Mouse (Mus musculus): ENCODE data around the gene Zkscan3. TPM values are rescaled to one million over a fixed set of nuclear protein-coding genes. Genes with fewer than 3 reads are reported as not detected.

The Zkscan3 gene
- polyA plus RNA-seq, 1 experiment: 60.7 TPM

DNA sequence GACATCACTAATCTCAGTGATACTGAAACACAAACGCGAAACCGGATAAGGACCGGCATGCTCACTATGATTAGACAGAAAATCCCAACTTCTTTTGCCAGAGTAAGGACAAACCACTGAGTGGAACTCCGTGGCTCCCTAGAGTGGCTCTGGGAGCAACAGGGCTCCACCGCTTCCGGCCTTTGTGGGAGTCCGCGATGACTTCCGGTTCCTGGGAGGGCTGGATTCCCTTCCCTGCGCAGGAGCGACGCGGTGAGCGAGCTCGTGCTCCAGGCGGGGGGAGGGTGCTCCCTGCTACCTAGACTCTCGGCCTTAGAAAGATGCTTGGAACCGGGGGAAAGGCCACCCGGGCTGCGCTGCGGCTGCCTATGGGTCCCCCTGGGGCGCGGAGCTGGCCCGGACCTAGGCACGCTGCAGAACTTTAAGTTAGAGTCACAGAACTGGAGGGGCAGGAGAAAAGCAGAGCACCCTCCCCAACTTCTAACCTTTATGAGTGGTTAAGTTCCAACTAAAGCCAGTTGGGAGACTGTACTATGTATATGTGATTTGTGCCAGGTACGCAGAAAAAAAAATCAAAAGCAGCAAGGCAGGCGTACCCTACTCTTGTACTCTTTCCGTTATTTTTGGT, 39.8 kb downstream of the Zkscan3 start, which contains the start of gene Zscan12:
Zscan12 (plus strand) TSS at position 200 of the 628 bp plus-strand sequence.
- Histone ChIP-seq H3K4me1 (ENCODE audit: control insufficient read depth, insufficient read depth, low read length) (no peaks in the 10 kb centered on the region), H3K27ac (ENCODE audit: insufficient read depth, low read length) (0 out of 2 replicates have a peak within 1 kb of the TSS, but pooled peaks have one; percentile 28), H3K4me3 (ENCODE audit: insufficient read depth, low read length) (peak within 1 kb of the TSS; percentile 91)
- peak; percentile 92 for TF ChIP-seq POLR2A (IDR thresholded peaks at IDR 0.05; ENCODE audit: low read depth, low read length)
- no peak for TF ChIP-seq CTCF (IDR thresholded peaks at IDR 0.05; ENCODE audit: borderline replicate concordance, insufficient read depth, low read length)

DNA sequence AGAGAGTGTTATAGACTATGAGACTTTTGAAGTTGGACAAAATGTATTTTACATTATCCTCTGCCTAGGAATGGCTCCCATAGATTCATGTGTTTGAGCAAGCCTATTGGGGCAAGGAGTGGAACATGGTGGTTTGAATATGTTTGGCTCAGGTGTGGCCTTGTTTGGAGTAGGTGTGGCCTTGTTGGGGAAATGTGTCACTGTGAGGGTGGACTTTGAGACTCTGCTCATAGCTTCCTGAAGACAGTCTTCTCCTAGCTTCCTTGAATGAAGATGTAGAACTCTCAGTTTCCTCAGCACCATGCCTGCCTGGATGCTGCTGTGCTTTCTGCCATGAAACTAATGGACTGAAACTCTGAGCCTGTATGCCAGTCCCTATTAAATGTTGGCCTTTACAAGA, 52.0 kb downstream of the Zkscan3 start:
- Histone ChIP-seq H3K27ac (ENCODE audit: insufficient read depth, low read length) (no peak overlapping the region), H3K4me1 (ENCODE audit: control insufficient read depth, insufficient read depth, low read length) (no peaks in the 10 kb centered on the region), H3K4me3 (ENCODE audit: insufficient read depth, low read length) (no peak overlapping the region)
- TF ChIP-seq CTCF (IDR thresholded peaks at IDR 0.05; ENCODE audit: borderline replicate concordance, insufficient read depth, low read length) (no peak), POLR2A (IDR thresholded peaks at IDR 0.05; ENCODE audit: low read depth, low read length) (no peak)

DNA sequence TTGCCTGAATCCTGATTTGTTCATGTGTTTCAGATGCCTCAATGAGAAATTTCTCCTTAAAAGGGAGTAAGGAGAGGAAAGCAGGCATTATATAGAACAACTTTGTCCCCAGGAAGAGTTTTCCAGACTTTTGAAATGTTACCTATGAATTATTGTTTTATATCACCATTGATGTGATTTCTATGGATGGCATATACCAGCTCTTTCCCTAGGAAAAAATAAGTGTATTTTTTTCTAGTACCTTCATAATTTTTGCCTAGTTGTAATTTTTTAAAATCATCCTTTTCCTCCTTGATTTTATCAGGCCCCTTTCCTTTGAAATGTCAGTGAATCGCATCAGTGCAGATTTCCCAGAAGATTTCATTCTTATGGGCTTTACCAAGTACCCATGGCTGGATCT, 55.9 kb downstream of the Zkscan3 start, which contains the start of gene Olfr1367:
Olfr1367 (plus strand) TSS at position 301 of the 400 bp plus-strand sequence.
- no peak within 1 kb of the TSS for H3K27ac ChIP-seq (ENCODE audit: insufficient read depth, low read length)
- TF ChIP-seq CTCF (IDR thresholded peaks at IDR 0.05; ENCODE audit: borderline replicate concordance, insufficient read depth, low read length): no peak
- no peak for TF ChIP-seq POLR2A (IDR thresholded peaks at IDR 0.05; ENCODE audit: low read depth, low read length)
- no peaks in the 10 kb centered on the region for H3K4me1 ChIP-seq (ENCODE audit: control insufficient read depth, insufficient read depth, low read length)
- H3K4me3 ChIP-seq (ENCODE audit: insufficient read depth, low read length): no peak within 1 kb of the TSS

Other genes starting within 250 kb of the Zkscan3 start
- gene Trim27, start 223.3 kb downstream of the Zkscan3 start, polyA plus RNA-seq (2011; ENCODE audit: insufficient read length, low read depth, missing spikeins): 52.0 and 61.4 TPM in 2 replicates
- gene Gpx5, start 110.0 kb downstream of the Zkscan3 start, polyA plus RNA-seq (2011; ENCODE audit: insufficient read length, low read depth, missing spikeins): not detected in 2 replicates
- not detected in 2 replicates for gene Gpx6, start 90.6 kb downstream of the Zkscan3 start, polyA plus RNA-seq (2011; ENCODE audit: insufficient read length, low read depth, missing spikeins)
- gene Olfr1367, start 55.8 kb downstream of the Zkscan3 start, polyA plus RNA-seq (2011; ENCODE audit: insufficient read length, low read depth, missing spikeins): not detected in 2 replicates
- 6.2 and 8.7 TPM in 2 replicates for gene Zscan12, start 39.9 kb downstream of the Zkscan3 start, polyA plus RNA-seq (2011; ENCODE audit: insufficient read length, low read depth, missing spikeins)
- 0.77 and 0.92 TPM in 2 replicates for gene Pgbd1, start 38.3 kb upstream of the Zkscan3 start, polyA plus RNA-seq (2011; ENCODE audit: insufficient read length, low read depth, missing spikeins)
- 28.1 and 38.0 TPM in 2 replicates for gene Zscan26, start 51.0 kb upstream of the Zkscan3 start, polyA plus RNA-seq (2011; ENCODE audit: insufficient read length, low read depth, missing spikeins)
- gene Nkapl, start 65.8 kb upstream of the Zkscan3 start, polyA plus RNA-seq (2011; ENCODE audit: insufficient read length, low read depth, missing spikeins): 0.78 and 1.4 TPM in 2 replicates
- 0.58 and 1.0 TPM in 2 replicates for gene Zkscan4, start 76.2 kb upstream of the Zkscan3 start, polyA plus RNA-seq (2011; ENCODE audit: insufficient read length, low read depth, missing spikeins)
- gene Gm10065, start 76.7 kb upstream of the Zkscan3 start, polyA plus RNA-seq (2011; ENCODE audit: insufficient read length, low read depth, missing spikeins): not detected in 2 replicates
- gene AK157302, start 92.5 kb upstream of the Zkscan3 start, polyA plus RNA-seq (2011; ENCODE audit: insufficient read length, low read depth, missing spikeins): 0.40 and 0.73 TPM in 2 replicates
- gene Gm11273, start 98.7 kb upstream of the Zkscan3 start, polyA plus RNA-seq (2011; ENCODE audit: insufficient read length, low read depth, missing spikeins): 3.1 TPM in 1 of 2 replicates, not detected in the other
- 12.3 and 15.2 TPM in 2 replicates for gene Zkscan8, start 128.4 kb upstream of the Zkscan3 start, polyA plus RNA-seq (2011; ENCODE audit: insufficient read length, low read depth, missing spikeins)
- gene Olfr1366, start 140.1 kb upstream of the Zkscan3 start, polyA plus RNA-seq (2011; ENCODE audit: insufficient read length, low read depth, missing spikeins): not detected in 2 replicates
- gene Olfr1535, start 157.1 kb upstream of the Zkscan3 start, polyA plus RNA-seq (2011; ENCODE audit: insufficient read length, low read depth, missing spikeins): 0.12 and 0.44 TPM in 2 replicates
- gene Olfr1364, start 179.0 kb upstream of the Zkscan3 start, polyA plus RNA-seq (2011; ENCODE audit: insufficient read length, low read depth, missing spikeins): not detected in 2 replicates
- not detected in 2 replicates for gene Olfr1362, start 211.3 kb upstream of the Zkscan3 start, polyA plus RNA-seq (2011; ENCODE audit: insufficient read length, low read depth, missing spikeins)
- gene Olfr11, start 239.8 kb upstream of the Zkscan3 start, polyA plus RNA-seq (2011; ENCODE audit: insufficient read length, low read depth, missing spikeins): not detected in 2 replicates

Data from embryonic fibroblast, embryonic 13.5 days (primary cell).